Mouse (Mus musculus): Measurements from ENCODE around the gene Tmem191c. TPM values are rescaled to one million over a fixed set of nuclear protein-coding genes. Genes with fewer than 3 reads are reported as not detected.

The Tmem191c gene
- total and polyA plus RNA-seq, 3 experiments, result 1.1 to 6.7 (median 1.5) TPM

DNA sequence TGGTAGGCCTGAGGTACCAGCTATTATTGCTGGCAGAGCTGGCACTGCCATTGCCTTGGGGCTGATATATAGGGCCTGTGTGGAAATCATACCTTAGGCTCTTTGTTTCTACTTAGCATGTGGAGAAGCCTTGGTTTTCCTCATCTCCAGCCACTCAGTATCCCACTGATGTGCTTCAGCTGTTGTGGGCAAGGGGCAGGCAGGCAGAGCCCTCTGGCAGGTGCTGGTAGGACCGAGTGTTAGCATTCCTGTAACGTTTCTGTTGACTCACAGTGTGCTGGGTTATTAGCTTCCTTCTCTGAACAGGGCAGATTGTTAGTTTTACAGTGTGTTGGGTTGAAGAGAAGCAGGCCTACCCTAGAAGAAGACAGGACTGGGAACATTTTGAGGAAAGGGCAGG is 20.6 kb upstream of the Tmem191c start:
- no peaks in the 10 kb centered on the region for H3K27me3 ChIP-seq (ENCODE audit: control insufficient read depth, insufficient read depth, low read length)
- no peaks in the 10 kb centered on the region for H3K36me3 ChIP-seq (ENCODE audit: control insufficient read depth, insufficient read depth, low read length)
- H3K4me3 ChIP-seq, result no peak overlapping the region
- peaks cover 3% of the 10 kb centered on the region for H3K4me1 ChIP-seq (ENCODE audit: control insufficient read depth, insufficient read depth, low read length)
- WGBS, result 83% methylated on average over 2 of the region's 2 CpGs
- TF ChIP-seq EP300 (IDR thresholded peaks at IDR 0.05; ENCODE audit: insufficient read depth, low read depth, low read length) (no peak), POLR2A (IDR thresholded peaks at IDR 0.05; ENCODE audit: insufficient read depth, low read depth, low read length) (no peak), CTCF (IDR thresholded peaks at IDR 0.05) (no peak)
- intact Hi-C loops (cut with DNase I), result loop anchor here (2.0 kb wide), 1 partner anchor 14 kb away; no protein-coding TSS in a partner anchor
- H3K79me2 ChIP-seq (replicated peaks; ENCODE audit: control insufficient read depth, insufficient read depth, low read length), result 0 out of 2 replicates have a peak, but pooled peaks cover 1% of the 10 kb centered on the region
- no peak for DNase-seq
- H3K27ac ChIP-seq, result no peak overlapping the region
- no peak overlapping the region for H3K9ac ChIP-seq (ENCODE audit: low read depth, low read length)

DNA sequence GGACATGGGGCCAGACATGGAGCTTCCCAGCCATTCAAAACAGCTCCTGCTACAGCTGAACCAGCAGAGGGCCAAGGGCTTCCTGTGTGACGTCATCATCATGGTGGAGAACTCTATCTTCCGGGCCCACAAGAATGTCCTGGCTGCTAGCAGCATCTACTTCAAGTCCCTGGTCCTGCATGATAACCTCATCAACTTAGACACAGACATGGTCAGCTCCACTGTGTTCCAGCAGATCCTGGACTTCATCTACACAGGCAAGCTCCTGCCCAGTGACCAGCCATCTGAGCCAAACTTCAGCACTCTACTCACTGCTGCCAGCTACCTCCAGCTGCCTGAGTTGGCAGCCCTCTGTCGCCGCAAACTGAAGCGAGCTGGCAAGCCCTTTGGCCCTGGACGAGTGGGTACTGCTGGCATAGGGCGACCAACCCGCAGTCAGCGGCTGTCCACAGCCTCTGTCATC is 18.5 kb upstream of the Tmem191c start:
- intact Hi-C loops (cut with DNase I), result no loop called here
- H3K27me3 ChIP-seq (ENCODE audit: control insufficient read depth, insufficient read depth, low read length), result no peaks in the 10 kb centered on the region
- no peaks in the 10 kb centered on the region for H3K79me2 ChIP-seq (replicated peaks; ENCODE audit: control insufficient read depth, insufficient read depth, low read length)
- no peaks in the 10 kb centered on the region for H3K36me3 ChIP-seq (ENCODE audit: control insufficient read depth, insufficient read depth, low read length)
- no peak for TF ChIP-seq POLR2A (IDR thresholded peaks at IDR 0.05; ENCODE audit: insufficient read depth, low read depth, low read length)
- TF ChIP-seq EP300 (IDR thresholded peaks at IDR 0.05; ENCODE audit: insufficient read depth, low read depth, low read length), result peak; percentile 79
- peak; percentile 55 for TF ChIP-seq CTCF (IDR thresholded peaks at IDR 0.05)
- peak; percentile 55 to 82 for DNase-seq
- H3K4me1 ChIP-seq (ENCODE audit: control insufficient read depth, insufficient read depth, low read length), result peaks cover 3% of the 10 kb centered on the region
- H3K27ac ChIP-seq, result no peak overlapping the region; the same call in 1 of the 2 replicates
- no peak overlapping the region for H3K4me3 ChIP-seq
- no peak overlapping the region for H3K9ac ChIP-seq (ENCODE audit: low read depth, low read length)
- WGBS, result 61% methylated on average over 9 of the region's 9 CpGs

DNA sequence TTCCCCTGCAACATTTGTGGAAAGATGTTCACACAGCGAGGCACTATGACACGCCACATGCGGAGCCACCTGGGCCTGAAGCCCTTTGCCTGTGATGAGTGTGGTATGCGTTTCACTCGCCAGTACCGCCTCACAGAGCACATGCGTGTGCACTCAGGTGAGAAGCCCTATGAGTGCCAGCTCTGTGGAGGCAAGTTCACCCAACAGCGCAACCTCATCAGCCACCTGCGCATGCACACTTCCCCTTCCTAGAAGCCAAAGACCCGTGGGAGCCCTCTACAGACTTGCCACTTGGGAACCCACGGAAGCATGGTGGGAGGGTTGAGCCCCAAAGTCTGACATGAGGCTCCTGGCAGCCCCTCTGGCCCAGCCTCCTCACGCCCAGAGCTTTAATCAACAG is 17.0 kb upstream of the Tmem191c start:
- no peak for TF ChIP-seq EP300 (IDR thresholded peaks at IDR 0.05; ENCODE audit: insufficient read depth, low read depth, low read length)
- no peak for TF ChIP-seq CTCF (IDR thresholded peaks at IDR 0.05)
- TF ChIP-seq POLR2A (IDR thresholded peaks at IDR 0.05; ENCODE audit: insufficient read depth, low read depth, low read length), result no peak

DNA sequence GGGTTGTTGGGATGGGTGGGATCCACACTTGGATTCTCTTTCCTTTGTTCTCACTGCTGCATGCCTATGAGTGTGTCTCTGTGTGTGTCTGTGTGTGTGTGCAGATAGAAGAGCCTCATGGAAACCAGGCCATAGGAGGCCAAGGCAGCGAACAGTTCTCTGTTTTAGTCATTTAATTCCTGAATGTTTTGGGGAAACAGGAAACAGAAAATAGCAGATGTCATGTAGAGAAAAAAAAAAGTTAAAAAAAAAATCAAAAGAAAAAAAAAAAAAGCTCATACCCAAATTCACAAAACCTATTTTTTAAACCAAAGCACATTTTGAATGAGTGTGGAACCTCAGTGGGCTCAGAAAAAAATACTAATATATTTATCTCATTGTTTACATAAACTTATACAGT is 14.5 kb upstream of the Tmem191c start:
- Histone ChIP-seq H3K4me1 (ENCODE audit: control insufficient read depth, insufficient read depth, low read length) (peaks cover 2% of the 10 kb centered on the region), H3K9ac (ENCODE audit: low read depth, low read length) (no peak overlapping the region), H3K27me3 (ENCODE audit: control insufficient read depth, insufficient read depth, low read length) (no peaks in the 10 kb centered on the region), H3K27ac (no peak overlapping the region), H3K36me3 (ENCODE audit: control insufficient read depth, insufficient read depth, low read length) (no peaks in the 10 kb centered on the region), H3K4me3 (no peak overlapping the region), H3K79me2 (replicated peaks; ENCODE audit: control insufficient read depth, insufficient read depth, low read length) (no peaks in the 10 kb centered on the region)
- intact Hi-C loops (cut with DNase I), result no loop called here
- TF ChIP-seq CTCF (IDR thresholded peaks at IDR 0.05), result no peak
- TF ChIP-seq EP300 (IDR thresholded peaks at IDR 0.05; ENCODE audit: insufficient read depth, low read depth, low read length), result no peak
- no peak for TF ChIP-seq POLR2A (IDR thresholded peaks at IDR 0.05; ENCODE audit: insufficient read depth, low read depth, low read length)
- no peak for DNase-seq
- 56% methylated on average over 1 of the region's 1 CpGs for WGBS

More for the DNA sequence above, 17.0 kb upstream of the Tmem191c start:
- Histone ChIP-seq H3K27me3 (ENCODE audit: control insufficient read depth, insufficient read depth, low read length) (no peaks in the 10 kb centered on the region), H3K9ac (ENCODE audit: low read depth, low read length) (no peak overlapping the region), H3K4me3 (no peak overlapping the region), H3K79me2 (replicated peaks; ENCODE audit: control insufficient read depth, insufficient read depth, low read length) (no peaks in the 10 kb centered on the region), H3K27ac (no peak overlapping the region), H3K4me1 (ENCODE audit: control insufficient read depth, insufficient read depth, low read length) (peaks cover 2% of the 10 kb centered on the region), H3K36me3 (ENCODE audit: control insufficient read depth, insufficient read depth, low read length) (no peaks in the 10 kb centered on the region)
- intact Hi-C loops (cut with DNase I), result no loop called here
- no peak for DNase-seq
- 92% methylated on average over 12 of the region's 12 CpGs for WGBS

DNA sequence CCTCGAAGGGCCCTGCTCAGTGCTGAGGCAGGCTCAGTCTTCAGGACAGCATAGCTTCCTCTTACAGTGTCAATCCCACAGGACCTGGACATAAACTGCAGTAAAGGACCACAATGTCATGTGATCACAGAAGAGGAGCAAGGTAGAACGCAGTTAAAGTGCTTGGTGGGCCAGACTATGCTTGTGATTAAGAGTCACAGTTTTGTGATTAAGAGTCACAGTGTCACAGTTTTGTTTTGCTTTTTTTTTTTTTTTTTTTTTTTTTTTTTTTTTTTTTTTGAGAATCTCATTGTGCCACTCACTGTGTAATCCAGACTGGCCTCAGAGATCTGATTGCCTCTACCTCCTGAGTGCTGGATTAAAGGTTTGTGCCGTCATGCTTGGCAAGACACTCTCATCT is 9.8 kb upstream of the Tmem191c start:
- H3K27me3 ChIP-seq (ENCODE audit: control insufficient read depth, insufficient read depth, low read length), result no peaks in the 10 kb centered on the region
- H3K79me2 ChIP-seq (replicated peaks; ENCODE audit: control insufficient read depth, insufficient read depth, low read length), result no peaks in the 10 kb centered on the region
- no peaks in the 10 kb centered on the region for H3K4me1 ChIP-seq (ENCODE audit: control insufficient read depth, insufficient read depth, low read length)
- H3K4me3 ChIP-seq, result no peak overlapping the region
- no peak overlapping the region for H3K9ac ChIP-seq (ENCODE audit: low read depth, low read length)
- WGBS, result 83% methylated on average over 3 of the region's 3 CpGs
- no peak overlapping the region for H3K27ac ChIP-seq
- no peak for DNase-seq
- intact Hi-C loops (cut with DNase I), result no loop called here
- no peak for TF ChIP-seq EP300 (IDR thresholded peaks at IDR 0.05; ENCODE audit: insufficient read depth, low read depth, low read length)
- TF ChIP-seq CTCF (IDR thresholded peaks at IDR 0.05), result no peak
- no peak for TF ChIP-seq POLR2A (IDR thresholded peaks at IDR 0.05; ENCODE audit: insufficient read depth, low read depth, low read length)
- no peaks in the 10 kb centered on the region for H3K36me3 ChIP-seq (ENCODE audit: control insufficient read depth, insufficient read depth, low read length)

DNA sequence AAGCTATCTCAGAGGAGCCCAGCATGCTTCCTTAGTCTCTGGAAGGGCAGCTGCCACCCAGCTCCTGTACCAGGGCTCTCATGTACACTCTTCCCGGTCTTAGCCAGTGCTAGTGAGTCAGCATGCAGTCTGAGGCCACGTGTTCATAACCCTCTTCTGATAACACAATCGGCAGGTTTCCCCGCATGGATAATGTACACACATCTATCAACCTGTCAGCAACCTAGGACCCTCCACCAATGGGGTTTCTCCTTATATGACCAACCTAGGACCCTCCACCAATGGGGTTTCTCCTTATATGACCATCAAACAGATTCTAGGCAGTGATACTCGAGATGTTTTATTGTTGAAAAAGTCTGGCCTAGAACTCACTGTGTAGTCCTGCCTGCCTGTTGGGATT is 7.9 kb upstream of the Tmem191c start:
- H3K4me1 ChIP-seq (ENCODE audit: control insufficient read depth, insufficient read depth, low read length), result no peaks in the 10 kb centered on the region
- DNase-seq, result no peak
- H3K79me2 ChIP-seq (replicated peaks; ENCODE audit: control insufficient read depth, insufficient read depth, low read length), result no peaks in the 10 kb centered on the region
- intact Hi-C loops (cut with DNase I), result no loop called here
- no peak overlapping the region for H3K9ac ChIP-seq (ENCODE audit: low read depth, low read length)
- no peaks in the 10 kb centered on the region for H3K27me3 ChIP-seq (ENCODE audit: control insufficient read depth, insufficient read depth, low read length)
- 48% methylated on average over 5 of the region's 5 CpGs for WGBS
- no peak overlapping the region for H3K4me3 ChIP-seq
- no peaks in the 10 kb centered on the region for H3K36me3 ChIP-seq (ENCODE audit: control insufficient read depth, insufficient read depth, low read length)
- TF ChIP-seq CTCF (IDR thresholded peaks at IDR 0.05) (no peak), EP300 (IDR thresholded peaks at IDR 0.05; ENCODE audit: insufficient read depth, low read depth, low read length) (no peak), POLR2A (IDR thresholded peaks at IDR 0.05; ENCODE audit: insufficient read depth, low read depth, low read length) (no peak)
- no peak overlapping the region for H3K27ac ChIP-seq

Data from heart, adult 2 months (tissue).